Mouse (Mus musculus) stomach, postnatal 0 days (tissue): Measurements from ENCODE around the gene Alkbh2. TPM values are rescaled to one million over a fixed set of nuclear protein-coding genes. Genes with fewer than 3 reads are reported as not detected.
A peak's percentile ranks its signal among the peaks of the same experiment; 100 is the strongest.

ENCODE experiments used
- ATAC-seq: fragments of 200-750 bp; cut with Nextera tagmentation; 2 replicates; pipeline ENCODE4 v1.8.0; 2017; ENCODE audit not compliant: low FRiP score, low TSS enrichment
- DNase-seq: peaks from one replicate; pipeline ENCODE4 v3.0.0-alpha.2; 2016; ENCODE audit warnings: low spot score
- H3K27ac ChIP-seq: fragments of 300-500 bp; sonication (generic); replicated peaks from 2 replicates; pipeline ENCODE4 v1.5.1; 2014; ENCODE audit warnings: mild to moderate bottlenecking, control low read depth
- H3K27me3 ChIP-seq: fragments of 300-500 bp; sonication (generic); 2 replicates; pipeline ENCODE4 v1.6.1; 2014; ENCODE audit warnings: low read length; ENCODE audit not compliant: control insufficient read depth, insufficient read depth
- H3K36me3 ChIP-seq: fragments of 300-500 bp; sonication (generic); 2 replicates; pipeline ENCODE4 v1.6.1; 2014; ENCODE audit warnings: low read length, mixed read lengths; ENCODE audit not compliant: control insufficient read depth, insufficient read depth
- H3K4me1 ChIP-seq: fragments of 300-500 bp; sonication (generic); replicated peaks from 2 replicates; pipeline ENCODE4 v1.6.1; 2014; ENCODE audit warnings: antibody characterized with exemption; ENCODE audit not compliant: control insufficient read depth, insufficient read depth
- H3K4me2 ChIP-seq: fragments of 300-500 bp; sonication (generic); replicated peaks from 2 replicates; pipeline ENCODE4 v1.6.1; 2014; ENCODE audit warnings: low read depth, mild to moderate bottlenecking, control low read depth, moderate library complexity
- H3K4me3 ChIP-seq: fragments of 300-500 bp; sonication (generic); 2 replicates; pipeline ENCODE4 v1.5.1; 2014; ENCODE audit warnings: low read depth, low read length, control low read depth
- H3K9ac ChIP-seq: fragments of 300-500 bp; sonication (generic); 2 replicates; pipeline ENCODE4 v1.6.1; 2014; ENCODE audit warnings: mild to moderate bottlenecking, low read length, control low read depth, mixed read lengths
- H3K9me3 ChIP-seq: fragments of 300-500 bp; sonication (generic); 2 replicates; pipeline ENCODE4 v1.6.1; 2016; ENCODE audit warnings: low read length; ENCODE audit not compliant: control insufficient read depth
- CTCF ChIP-seq: IDR thresholded peaks from 2 replicates; pipeline ENCODE4 v1.5.1; 2016; ENCODE audit warnings: antibody characterized with exemption, low read depth, mild to moderate bottlenecking, moderate library complexity
- EP300 ChIP-seq: optimal IDR thresholded peaks from 2 replicates; pipeline ENCODE3; 2016; ENCODE audit warnings: antibody characterized with exemption
- WGBS: fragments of 180-500 bp; shearing (Covaris S2); extraction: QIAGEN DNeasy Blood & Tissue Kit; methylation state at CpG from one replicate; pipeline ENCODE4 v1.1.7; 2014; 5-methylcytosine and 5-hydroxymethylcytosine counted together
- polyA plus RNA-seq: library from polyadenylated mRNA; unstranded; fragments of >200 nt; fragmentation: Nextera tagmentation; extraction: Ambion mirVana; gene quantifications from 2 replicates; pipeline ENCODE4 v1.2.1, GENCODE M21; 2015

The Alkbh2 gene
- polyA plus RNA-seq, 1 experiment from 2014 or later: 6.9 TPM

GRCm38 (mm10) chr5:114119806-114120205 lies 8.2 kb downstream of the Alkbh2 start:
- WGBS: 81% methylated on average over 4 of the region's 4 CpGs
- peaks cover 15% of the 10 kb centered on the region for H3K36me3 ChIP-seq

GRCm38 (mm10) chr5:114116586-114116985 lies 11.4 kb downstream of the Alkbh2 start:
- no peaks in the 10 kb centered on the region for H3K27me3 ChIP-seq
- H3K27ac ChIP-seq: no peak overlapping the region
- no peak overlapping the region for H3K4me2 ChIP-seq
- no peak overlapping the region for H3K9ac ChIP-seq
- 80% methylated on average over 7 of the region's 7 CpGs for WGBS
- no peaks in the 10 kb centered on the region for H3K9me3 ChIP-seq
- H3K36me3 ChIP-seq: peaks cover 12% of the 10 kb centered on the region
- DNase-seq (no peak), ATAC-seq (no peak)
- H3K4me3 ChIP-seq: no peak overlapping the region
- no peak for TF ChIP-seq EP300
- no peak for TF ChIP-seq CTCF
- H3K4me1 ChIP-seq: no peaks in the 10 kb centered on the region

More at GRCm38 (mm10) chr5:114119806-114120205, 8.2 kb downstream of the Alkbh2 start:
- Histone ChIP-seq H3K27ac (no peak overlapping the region), H3K4me3 (no peak overlapping the region), H3K9me3 (no peaks in the 10 kb centered on the region), H3K4me1 (no peaks in the 10 kb centered on the region), H3K9ac (no peak overlapping the region), H3K27me3 (no peaks in the 10 kb centered on the region), H3K4me2 (no peak overlapping the region)
- TF ChIP-seq CTCF (no peak), EP300 (no peak)
- no peak for DNase-seq
- ATAC-seq: no peak

- Histone ChIP-seq H3K27ac (no peak overlapping the region), H3K9ac (no peak overlapping the region), H3K4me2 (no peak overlapping the region), H3K27me3 (no peaks in the 10 kb centered on the region), H3K9me3 (no peaks in the 10 kb centered on the region), H3K4me3 (no peak overlapping the region), H3K36me3 (peaks cover 12% of the 10 kb centered on the region), H3K4me1 (no peaks in the 10 kb centered on the region)
- TF ChIP-seq EP300: no peak
- no peak for TF ChIP-seq CTCF
- ATAC-seq (no peak), DNase-seq (no peak)
- 76% methylated on average over 5 of the region's 5 CpGs for WGBS
Measured at GRCm38 (mm10) chr5:114115030-114115429, 13.0 kb downstream of the Alkbh2 start.

- no peak overlapping the region for H3K27ac ChIP-seq
- no peaks in the 10 kb centered on the region for H3K4me1 ChIP-seq
- H3K27me3 ChIP-seq: no peaks in the 10 kb centered on the region
- no peak for TF ChIP-seq EP300
- peak; percentile 41 for TF ChIP-seq CTCF
- no peak for ATAC-seq
- H3K9ac ChIP-seq: no peak overlapping the region
- H3K9me3 ChIP-seq: no peaks in the 10 kb centered on the region
- 88% methylated on average over 6 of the region's 6 CpGs for WGBS
- peaks cover 27% of the 10 kb centered on the region for H3K36me3 ChIP-seq
- no peak overlapping the region for H3K4me3 ChIP-seq
- no peak for DNase-seq
- no peak overlapping the region for H3K4me2 ChIP-seq
Measured at GRCm38 (mm10) chr5:114113334-114113733, 14.7 kb downstream of the Alkbh2 start.

- H3K27me3 ChIP-seq: no peaks in the 10 kb centered on the region
- H3K9ac ChIP-seq: no peak overlapping the region
- no peak overlapping the region for H3K4me2 ChIP-seq
- H3K4me3 ChIP-seq: no peak overlapping the region
- no peak for ATAC-seq
- peaks cover 24% of the 10 kb centered on the region for H3K36me3 ChIP-seq
- DNase-seq: no peak
- no peak for TF ChIP-seq EP300
- TF ChIP-seq CTCF: no peak
- H3K27ac ChIP-seq: no peak overlapping the region
- H3K9me3 ChIP-seq: no peaks in the 10 kb centered on the region
- 77% methylated on average over 16 of the region's 16 CpGs for whole genome bisulfite sequencing
- no peaks in the 10 kb centered on the region for H3K4me1 ChIP-seq
Measured at GRCm38 (mm10) chr5:114106391-114106935, 21.6 kb downstream of the Alkbh2 start.

- no peak overlapping the region for H3K4me2 ChIP-seq
- H3K4me1 ChIP-seq: 0 out of 2 replicates have a peak, but pooled peaks cover 3% of the 10 kb centered on the region
- H3K27ac ChIP-seq: no peak overlapping the region
- H3K27me3 ChIP-seq: no peaks in the 10 kb centered on the region
- TF ChIP-seq EP300: no peak
- TF ChIP-seq CTCF: no peak
- ATAC-seq (no peak), DNase-seq (no peak)
- 83% methylated on average over 1 of the region's 1 CpGs for WGBS
- H3K9me3 ChIP-seq: no peaks in the 10 kb centered on the region
- 0 out of 2 replicates have a peak, but pooled peaks cover 3% of the 10 kb centered on the region for H3K36me3 ChIP-seq
- H3K4me3 ChIP-seq: no peak overlapping the region
- H3K9ac ChIP-seq: no peak overlapping the region
Measured at GRCm38 (mm10) chr5:114102807-114103206, 25.2 kb downstream of the Alkbh2 start.
